Mouse (Mus musculus) cerebellum, adult (tissue): ENCODE measurements at regions not wholly inside any gene's neighbourhood (a gene's known extent, or its start where the extent isn't known, plus 50 kb on each side); places are given as distances from the start of the nearest gene placed in this dataset.

Source experiments
- ATAC-seq: cut with Nextera tagmentation; 2 replicates; pipeline ENCODE4 v1.9.2; 2017; ENCODE audit warnings: mild to moderate bottlenecking, moderate library complexity, mixed read lengths; ENCODE audit not compliant: insufficient number of reproducible peaks, low FRiP score, low TSS enrichment

GRCm38 (mm10) chr9:63087195-63087594 is 61.6 kb downstream of the Skor1 start:
- ATAC-seq, result no peak

GRCm38 (mm10) chr9:63086671-63087070 is 62.1 kb downstream of the Skor1 start:
- no peak for ATAC-seq

- ATAC-seq, result no peak
These were observed 65.9 kb downstream of the Skor1 start for GRCm38 (mm10) chr9:63082830-63083229.

- ATAC-seq, result no peak
These were observed 66.5 kb downstream of the Skor1 start for GRCm38 (mm10) chr9:63082311-63082710.

- ATAC-seq, result no peak
These were observed 68.4 kb downstream of the Skor1 start for GRCm38 (mm10) chr9:63080406-63080805.

GRCm38 (mm10) chr9:63075252-63075651 is 73.5 kb downstream of the Skor1 start:
- no peak for ATAC-seq

GRCm38 (mm10) chr9:63074803-63075202 is 74.0 kb downstream of the Skor1 start:
- no peak for ATAC-seq

- ATAC-seq, result no peak
These were observed 74.6 kb downstream of the Skor1 start for GRCm38 (mm10) chr9:63074023-63074750.

- no peak for ATAC-seq
These were observed 77.7 kb downstream of the Skor1 start for GRCm38 (mm10) chr9:63071032-63071431.

- no peak for ATAC-seq
These were observed 78.8 kb downstream of the Skor1 start for GRCm38 (mm10) chr9:63069919-63070318.

- no peak for ATAC-seq
These were observed 79.3 kb upstream of the Pias1 start for GRCm38 (mm10) chr9:63067054-63067406.

- no peak for ATAC-seq
These were observed 78.8 kb upstream of the Pias1 start for GRCm38 (mm10) chr9:63066384-63067053.

- ATAC-seq, result no peak
These were observed 75.8 kb upstream of the Pias1 start for GRCm38 (mm10) chr9:63063525-63063924.

GRCm38 (mm10) chr9:63060740-63061139 is 73.0 kb upstream of the Pias1 start:
- no peak for ATAC-seq

- 0 out of 2 replicates have a peak, but pooled peaks have one; percentile 36 for ATAC-seq
These were observed 71.6 kb upstream of the Pias1 start for GRCm38 (mm10) chr9:63059234-63059842.

- ATAC-seq, result no peak
These were observed 70.9 kb upstream of the Pias1 start for GRCm38 (mm10) chr9:63058506-63059233.

GRCm38 (mm10) chr9:63056695-63057349 is 69.1 kb upstream of the Pias1 start:
- no peak for ATAC-seq

GRCm38 (mm10) chr9:63052181-63052580 is 64.5 kb upstream of the Pias1 start:
- no peak for ATAC-seq

- ATAC-seq, result no peak
These were observed 63.9 kb upstream of the Pias1 start for GRCm38 (mm10) chr9:63051631-63052030.

- ATAC-seq, result no peak
These were observed 61.6 kb upstream of the Pias1 start for GRCm38 (mm10) chr9:63049290-63049689.
